Mouse (Mus musculus) layer of hippocampus, adult 18-20 months (tissue): ENCODE results near the gene Rnf212. TPM values are rescaled to one million over a fixed set of nuclear protein-coding genes. Genes with fewer than 3 reads are reported as not detected.

ENCODE experiments used
- DNase-seq, 2 experiments: peaks; one replicate each; pipeline ENCODE4 v3.0.0; 2022; ENCODE audit warnings: low spot score in 2 of 2
- total RNA-seq, 2 experiments: library from RNA; stranded (reverse); gene quantifications; 2 replicates each; pipeline ENCODE4 v1.2.3; 2021

Rnf212 gene
- total RNA-seq, 2 experiments from 2014 or later: not detected

GRCm38 (mm10) chr5:108713096-108713495, 61.7 kb downstream of the Rnf212 start:
- no peak for DNase-seq

- DNase-seq: no peak
These were observed 62.8 kb downstream of the Rnf212 start for GRCm38 (mm10) chr5:108711968-108712367.

GRCm38 (mm10) chr5:108708981-108709731, 65.6 kb downstream of the Rnf212 start:
- no peak for DNase-seq

GRCm38 (mm10) chr5:108708419-108708818, 66.4 kb downstream of the Rnf212 start:
- DNase-seq: no peak

- DNase-seq: no peak
These were observed 67.0 kb downstream of the Rnf212 start for GRCm38 (mm10) chr5:108707758-108708157.

GRCm38 (mm10) chr5:108703754-108704626, 70.8 kb downstream of the Rnf212 start:
- no peak for DNase-seq

- DNase-seq: no peak
These were observed 73.3 kb downstream of the Rnf212 start for GRCm38 (mm10) chr5:108701341-108702021.

- no peak for DNase-seq
These were observed 74.4 kb downstream of the Rnf212 start for GRCm38 (mm10) chr5:108700346-108700745.

GRCm38 (mm10) chr5:108697341-108697753, 77.4 kb downstream of the Rnf212 start:
- DNase-seq: peak; percentile 50 to 70

- no peak for DNase-seq
These were observed 78.2 kb downstream of the Rnf212 start for GRCm38 (mm10) chr5:108696542-108696941.

- no peak for DNase-seq
These were observed 78.9 kb downstream of the Rnf212 start for GRCm38 (mm10) chr5:108695861-108696260.

- DNase-seq: peak in 1 of 2 experiments; percentile 78
These were observed 80.2 kb downstream of the Rnf212 start for GRCm38 (mm10) chr5:108694352-108695261.

- peak in 1 of 2 experiments; percentile 58 for DNase-seq
These were observed 80.9 kb downstream of the Rnf212 start for GRCm38 (mm10) chr5:108693872-108694288.

GRCm38 (mm10) chr5:108692271-108692670, 82.5 kb downstream of the Rnf212 start, which contains the start of gene Fgfrl1:
TSS of gene Fgfrl1 (plus strand) at chr5:108692382.
- DNase-seq: no peak

- no peak for DNase-seq
These were observed 83.6 kb downstream of the Rnf212 start for GRCm38 (mm10) chr5:108691152-108691551.

- DNase-seq: peak; percentile 46 to 73
These were observed 85.7 kb downstream of the Rnf212 start for GRCm38 (mm10) chr5:108689091-108689490.

GRCm38 (mm10) chr5:108680871-108681270, 93.9 kb downstream of the Rnf212 start:
- DNase-seq: no peak

GRCm38 (mm10) chr5:108679909-108680308, 94.9 kb downstream of the Rnf212 start:
- no peak for DNase-seq
